Mouse (Mus musculus) right cerebral cortex, postnatal 36 days (tissue): ENCODE data around the gene Rad9a.

ENCODE experiments used
- DNase-seq, 2 experiments: peaks; one replicate each; pipeline ENCODE4 v3.0.0; 2022; ENCODE audit warnings: low spot score in 2 of 2, mixed read lengths in 1 of 2

The Rad9a gene

DNA sequence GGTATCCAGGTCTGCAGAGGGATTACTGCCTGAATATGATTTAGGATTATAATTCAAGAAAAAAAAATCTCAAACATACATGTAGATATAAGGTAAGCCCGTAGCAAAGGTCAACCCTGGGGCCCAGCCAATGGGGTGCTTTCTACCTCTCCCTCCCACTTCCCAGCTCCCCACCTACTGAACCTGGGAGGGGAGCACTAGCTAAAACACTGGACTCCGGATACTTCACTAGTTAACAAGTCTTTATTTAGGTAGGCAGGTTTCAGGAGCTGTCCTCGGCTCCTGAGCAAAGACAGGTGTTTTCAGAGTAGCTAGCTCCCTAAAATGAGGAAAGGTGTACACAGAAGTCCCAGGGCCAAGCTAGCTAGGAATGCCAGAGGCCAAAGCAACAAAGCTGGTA lies 37.4 kb downstream of the Rad9a start:
- DNase-seq: no peak

DNA sequence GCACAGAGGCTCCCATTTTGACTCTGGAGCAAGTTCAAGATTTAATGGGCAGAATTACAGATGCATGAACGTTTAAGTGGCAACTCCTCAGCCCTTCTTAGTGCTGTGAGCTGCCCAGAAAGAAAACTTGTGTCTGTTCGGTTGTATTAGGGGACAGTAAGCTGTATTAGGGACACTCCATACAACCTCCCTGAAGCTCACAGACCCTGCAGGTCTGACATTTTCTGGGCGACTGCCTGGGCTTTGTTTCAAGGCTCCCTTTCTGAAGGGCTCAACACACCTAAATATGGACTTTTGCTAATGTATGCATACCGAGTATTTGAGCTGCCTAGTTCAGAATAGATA lies 37.9 kb downstream of the Rad9a start:
- no peak for DNase-seq

DNA sequence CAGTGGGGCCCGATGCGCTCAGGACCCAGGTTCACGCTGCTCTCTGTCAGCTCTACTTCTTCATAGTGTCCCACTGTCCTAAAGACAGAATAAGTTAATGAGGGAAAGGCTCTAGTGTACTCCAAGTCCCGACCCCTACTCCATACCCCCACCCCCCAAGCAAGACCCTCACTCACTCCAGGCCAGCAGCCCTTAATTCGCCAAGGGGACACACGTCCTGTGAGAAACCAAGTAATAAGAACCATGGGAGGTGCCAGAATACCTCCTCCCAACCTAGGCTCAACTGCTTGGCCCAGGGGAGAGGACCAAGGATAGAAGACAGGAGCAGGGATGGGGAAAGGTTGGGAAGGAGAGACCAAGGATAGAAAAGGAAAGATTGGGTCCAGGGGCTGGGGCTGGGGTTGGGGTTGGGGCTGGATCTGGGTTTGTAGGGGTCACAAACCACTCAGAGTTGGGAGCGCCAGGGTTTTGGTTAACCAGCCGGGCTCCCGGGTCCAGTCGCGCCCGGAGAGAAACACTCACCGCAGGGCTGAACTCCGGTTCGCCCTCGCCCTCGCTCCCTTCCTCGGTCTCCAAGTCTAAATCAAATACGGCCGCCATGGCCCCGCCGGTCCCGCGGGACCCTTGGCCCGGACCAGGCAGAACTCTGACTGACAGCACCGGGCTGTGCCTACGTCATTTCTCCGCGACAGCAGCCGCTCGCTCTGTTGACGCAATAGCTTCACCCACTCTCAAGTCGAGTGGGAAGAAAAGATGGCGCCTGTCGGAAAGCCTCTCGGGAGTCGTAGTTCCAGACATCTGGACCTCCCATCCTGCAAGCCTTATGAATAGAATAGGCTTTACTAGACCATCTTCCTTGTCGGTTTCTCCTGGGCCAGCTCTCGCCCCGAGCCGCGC lies 38.6 kb downstream of the Rad9a start, which contains the start of gene Rps6kb2:
Gene Rps6kb2, minus strand, starts transcription at position 709 of the 897 bp plus-strand sequence.
- DNase-seq: peak; percentile 97

DNA sequence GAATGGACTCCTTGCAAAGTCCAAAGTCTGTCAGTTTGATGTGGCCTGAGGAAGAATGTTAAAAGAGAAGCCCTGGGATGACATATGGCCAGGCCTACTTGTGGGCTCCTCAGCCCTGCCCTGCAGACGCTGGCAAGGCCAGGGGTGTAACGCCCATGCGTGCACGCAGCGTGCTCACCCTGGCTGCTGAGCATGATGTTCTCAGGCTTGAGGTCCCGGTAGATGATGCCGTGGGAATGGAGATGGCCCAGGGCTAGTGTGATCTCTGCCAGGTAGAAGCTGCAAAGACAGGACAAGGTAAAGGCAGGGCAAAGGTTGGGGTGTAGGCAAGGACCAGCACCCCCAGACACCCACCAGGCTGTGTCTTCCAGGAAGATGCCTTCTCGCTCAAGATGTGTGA lies 42.4 kb downstream of the Rad9a start:
- DNase-seq: no peak

DNA sequence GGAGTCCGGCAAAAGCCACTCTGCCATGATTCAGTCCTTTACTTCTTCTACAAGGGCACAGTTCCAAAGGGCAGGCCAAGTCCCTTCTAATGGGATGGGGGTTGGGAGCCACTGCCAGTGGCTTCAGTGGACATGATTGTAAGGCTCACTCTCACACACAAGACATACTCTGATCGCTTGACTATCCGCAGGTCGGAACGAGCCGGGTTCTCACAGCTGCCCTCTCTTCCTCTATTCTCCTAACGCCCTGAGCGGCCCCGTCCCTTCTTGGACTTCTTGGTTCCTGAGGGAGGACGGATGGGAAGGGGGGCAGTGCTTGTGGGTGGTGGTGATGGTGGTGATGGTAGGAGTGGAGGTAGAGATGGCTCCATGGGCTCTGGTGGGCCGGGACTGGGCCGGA lies 44.7 kb downstream of the Rad9a start:
- no peak for DNase-seq

DNA sequence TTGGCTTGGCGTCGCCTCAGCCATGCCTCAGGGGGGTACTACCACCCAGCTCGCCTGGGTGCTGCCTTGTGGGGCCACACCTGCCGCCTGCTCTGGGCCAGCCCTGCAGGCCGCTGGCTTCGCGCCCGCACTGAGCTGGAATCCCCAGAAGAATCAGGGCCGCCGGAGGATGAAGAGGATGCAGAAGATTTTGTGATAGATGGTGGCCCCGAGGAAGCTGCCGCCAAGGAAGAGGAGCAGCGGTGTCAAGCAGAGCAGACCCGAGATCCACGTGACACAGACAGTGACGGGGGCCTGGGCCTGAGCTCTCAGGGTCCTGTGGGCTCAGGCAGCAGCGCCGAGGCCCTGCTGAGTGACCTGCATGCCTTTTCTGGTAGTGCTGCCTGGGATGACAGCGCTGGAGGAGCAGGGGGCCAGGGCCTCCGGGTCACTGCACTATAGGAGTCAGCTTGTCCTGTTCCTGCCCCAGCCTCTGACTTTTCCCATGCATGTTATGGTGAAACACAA lies 45.3 kb downstream of the Rad9a start:
- DNase-seq: no peak

DNA sequence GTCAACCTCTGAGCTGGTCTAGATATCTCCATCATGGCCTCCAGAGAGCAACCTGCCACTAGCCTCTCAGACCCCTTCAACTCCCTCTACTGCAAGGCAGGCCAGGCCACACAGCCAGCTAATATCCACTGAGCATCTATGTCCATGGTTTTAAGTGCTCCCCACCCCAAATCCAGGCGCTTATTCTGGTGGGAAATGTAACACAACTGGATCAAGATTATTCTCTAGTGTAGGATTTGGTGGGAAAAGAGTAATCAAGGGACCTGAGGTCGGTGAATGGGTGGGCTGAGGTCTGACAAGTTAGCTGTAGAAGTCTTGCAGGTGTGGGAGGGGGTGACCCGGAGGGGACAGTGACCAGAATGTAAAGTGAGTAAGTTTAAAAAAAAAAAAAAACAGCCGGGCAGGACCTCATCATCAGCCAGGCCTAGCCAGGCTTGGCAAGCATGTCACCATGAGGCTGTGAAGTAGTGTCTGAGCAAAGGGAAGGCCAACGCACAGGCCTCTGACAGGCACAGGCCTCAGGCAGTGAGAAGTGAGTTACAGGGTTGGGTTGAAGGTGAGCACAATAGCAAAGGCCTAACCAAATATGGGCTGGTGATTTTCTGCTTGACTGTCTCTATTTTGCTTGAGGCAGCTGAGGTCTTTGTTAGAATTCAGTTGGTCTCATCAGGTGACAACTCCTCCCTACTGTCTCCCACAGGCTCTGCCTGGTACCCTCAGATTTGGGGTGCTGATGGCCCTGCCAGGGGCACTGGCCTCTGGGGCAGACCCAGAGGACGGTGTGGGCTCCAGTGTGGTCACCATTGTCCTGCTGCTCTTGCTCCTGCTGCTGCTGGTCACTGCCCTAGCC lies 46.0 kb downstream of the Rad9a start:
- DNase-seq: no peak

DNA sequence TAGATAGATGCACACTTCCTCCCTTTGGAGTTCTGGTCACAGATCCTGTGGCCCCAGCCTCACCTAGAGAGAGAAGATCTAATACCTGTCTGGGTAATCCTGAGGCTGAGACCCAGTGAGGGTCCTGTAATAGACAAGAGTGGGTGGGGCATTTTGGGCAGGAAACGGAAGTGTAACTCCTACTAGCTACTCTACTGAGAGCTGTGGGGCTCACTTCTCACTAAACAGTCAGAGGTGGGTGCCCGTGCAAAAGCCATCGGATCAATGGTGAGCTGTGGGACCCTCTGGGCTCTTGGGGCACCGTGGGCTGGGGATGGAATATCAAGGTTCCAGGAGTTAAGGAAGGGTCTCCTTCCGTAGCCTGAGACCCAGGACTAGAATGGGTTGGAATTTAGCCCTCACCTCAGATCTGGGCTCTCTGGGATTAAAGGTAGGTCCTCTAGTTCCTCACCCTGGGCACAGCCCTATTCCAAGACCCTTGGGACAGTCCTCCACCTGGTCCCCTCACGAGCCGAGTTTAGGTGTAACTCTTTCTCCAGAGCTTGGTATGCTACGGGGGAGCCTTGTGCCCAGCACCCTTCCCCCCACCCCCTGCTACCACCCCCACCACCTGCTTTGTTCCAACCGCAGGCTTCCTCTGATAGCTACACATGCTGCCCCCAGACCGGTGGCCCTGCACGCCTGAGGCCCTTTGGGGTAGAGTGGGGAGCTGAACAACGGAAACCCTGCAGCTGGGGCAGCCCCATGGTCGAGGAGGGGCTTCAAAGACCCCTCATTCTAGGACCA lies 46.8 kb downstream of the Rad9a start:
- no peak for DNase-seq

DNA sequence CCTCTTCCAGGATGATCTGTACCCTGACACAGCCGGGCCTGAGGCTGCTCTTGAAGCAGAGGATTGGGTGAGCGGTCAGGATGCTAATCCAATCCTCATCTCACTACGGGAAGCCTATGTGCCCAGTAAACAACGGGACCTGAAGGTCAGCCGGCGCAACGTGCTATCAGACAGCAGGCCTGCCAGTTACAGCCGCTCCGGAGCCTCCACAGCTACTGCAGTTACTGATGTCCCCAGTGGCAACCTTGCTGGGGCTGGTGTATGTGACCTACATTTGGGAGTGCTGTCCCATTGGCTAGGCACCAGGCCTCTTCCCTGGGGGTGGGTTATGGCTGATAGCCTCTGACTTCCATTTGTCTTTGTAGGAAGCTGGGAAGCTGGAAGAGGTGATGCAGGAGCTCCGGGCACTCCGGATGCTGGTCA lies 48.2 kb downstream of the Rad9a start, which contains the start of gene Ptprcap:
Gene Ptprcap, plus strand, starts transcription at position 373 of the 423 bp plus-strand sequence.
- DNase-seq: no peak

DNA sequence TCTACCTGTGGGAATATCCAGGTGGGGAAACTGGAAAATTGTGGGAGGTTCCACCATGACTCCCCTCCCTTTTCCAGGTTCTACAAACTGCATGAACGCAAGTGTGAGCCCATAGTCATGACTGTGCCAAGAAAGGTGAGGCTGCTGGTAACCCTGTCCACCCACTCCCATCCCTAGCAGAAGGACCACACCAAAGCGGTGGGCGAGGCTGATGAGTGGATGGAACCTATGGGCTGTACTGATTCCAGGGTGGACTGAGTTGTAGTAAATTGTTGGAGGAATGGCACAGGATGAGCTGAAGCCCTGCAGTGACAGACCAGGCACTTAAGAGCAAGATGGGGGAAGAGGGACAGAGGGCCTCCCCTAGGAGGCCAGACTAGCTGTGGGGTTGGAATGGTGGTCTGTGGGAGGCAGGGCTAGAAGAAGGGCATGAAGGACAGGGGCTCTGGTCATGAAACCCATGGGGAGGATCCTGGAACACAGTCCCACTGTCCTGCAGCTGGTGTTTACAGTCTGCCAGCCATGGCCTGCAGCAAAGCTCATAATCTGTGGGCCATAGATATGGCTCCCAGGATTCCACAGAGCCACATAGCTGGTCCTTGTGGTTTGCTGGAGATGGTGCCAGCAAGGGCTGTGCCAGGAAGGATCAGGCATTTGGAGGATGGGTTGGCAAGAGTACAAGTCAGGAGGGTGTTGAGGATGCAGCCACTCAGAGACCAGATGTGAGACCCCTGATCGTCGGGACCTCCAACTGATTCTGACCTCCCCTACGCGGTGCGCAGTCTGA lies 48.8 kb downstream of the Rad9a start:
- DNase-seq: no peak

DNA sequence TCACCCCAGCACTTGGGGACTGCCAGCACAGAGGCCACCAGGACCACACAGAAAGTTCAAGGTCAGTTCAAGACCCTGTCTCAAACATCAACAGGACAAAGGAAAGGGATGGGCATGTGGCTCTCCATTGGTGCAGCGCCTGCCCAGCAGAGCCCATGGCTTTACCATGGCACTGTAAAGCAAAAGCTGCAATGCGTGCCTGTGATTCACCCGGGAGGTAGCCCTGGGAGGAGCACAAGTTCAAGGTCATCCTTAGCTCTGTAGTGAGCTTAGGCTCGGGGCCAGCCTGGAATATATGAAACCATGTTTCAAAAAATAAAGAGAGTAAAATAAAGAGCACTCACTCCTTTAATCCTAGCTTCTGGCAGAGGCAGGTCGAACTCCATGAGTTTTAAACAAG lies 49.6 kb downstream of the Rad9a start:
- DNase-seq: no peak

DNA sequence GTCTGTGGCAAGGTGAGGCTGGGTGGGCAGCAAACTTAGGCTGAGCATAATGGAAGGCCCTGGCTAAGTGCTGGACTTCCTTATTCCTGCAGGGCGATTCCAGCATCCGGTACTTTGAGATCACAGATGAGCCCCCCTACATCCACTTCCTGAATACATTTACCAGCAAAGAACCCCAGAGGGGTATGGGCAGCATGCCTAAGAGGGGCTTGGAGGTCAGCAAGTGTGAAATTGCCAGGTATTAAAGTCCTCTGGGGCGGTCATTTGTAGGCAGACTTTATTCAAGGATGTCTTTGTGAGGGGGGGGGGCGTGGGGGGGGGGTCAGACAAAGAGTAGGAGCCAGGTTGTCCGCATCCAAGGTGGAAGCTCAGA lies 50.0 kb downstream of the Rad9a start:
- no peak for DNase-seq

DNA sequence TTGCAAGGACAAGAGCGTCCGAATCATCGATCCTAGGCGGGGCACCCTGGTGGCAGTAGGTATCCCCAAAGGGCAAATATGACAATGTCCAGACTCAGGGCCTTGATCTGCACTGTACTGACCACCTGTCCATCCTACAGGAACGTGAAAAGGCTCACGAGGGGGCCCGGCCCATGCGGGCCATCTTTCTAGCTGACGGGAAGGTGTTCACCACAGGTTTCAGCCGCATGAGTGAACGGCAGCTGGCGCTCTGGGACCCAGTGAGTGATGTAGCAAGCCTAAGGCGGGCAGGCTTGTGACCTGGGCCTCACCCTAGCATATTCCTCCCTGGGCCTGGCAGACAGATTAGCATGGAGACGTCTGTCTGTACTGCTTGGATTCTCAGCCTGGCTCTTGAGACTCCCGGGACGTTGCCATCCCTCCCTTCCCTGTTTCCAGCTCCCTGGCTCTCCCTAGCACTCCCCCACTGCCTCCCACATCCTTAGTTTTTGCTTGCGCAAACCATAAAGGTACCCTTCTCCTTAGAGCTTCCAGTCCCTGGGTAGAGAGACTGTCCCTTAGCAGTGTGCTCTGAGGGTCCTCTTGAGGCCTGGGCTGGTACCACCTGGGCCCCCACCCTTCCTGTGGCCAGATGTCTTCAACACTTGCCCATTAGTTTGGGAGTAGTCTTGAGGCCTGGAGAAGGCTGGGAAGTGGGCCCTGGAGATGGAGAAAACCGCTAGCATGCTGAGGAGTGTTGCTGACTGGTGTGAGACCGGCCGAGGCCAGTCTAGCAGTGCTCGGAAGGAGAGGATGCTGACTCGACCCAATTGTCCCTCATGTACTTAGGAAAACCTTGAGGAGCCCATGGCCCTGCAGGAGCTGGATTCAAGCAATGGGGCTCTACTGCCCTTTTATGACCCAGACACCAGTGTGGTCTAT lies 50.6 kb downstream of the Rad9a start:
- no peak for DNase-seq

DNA sequence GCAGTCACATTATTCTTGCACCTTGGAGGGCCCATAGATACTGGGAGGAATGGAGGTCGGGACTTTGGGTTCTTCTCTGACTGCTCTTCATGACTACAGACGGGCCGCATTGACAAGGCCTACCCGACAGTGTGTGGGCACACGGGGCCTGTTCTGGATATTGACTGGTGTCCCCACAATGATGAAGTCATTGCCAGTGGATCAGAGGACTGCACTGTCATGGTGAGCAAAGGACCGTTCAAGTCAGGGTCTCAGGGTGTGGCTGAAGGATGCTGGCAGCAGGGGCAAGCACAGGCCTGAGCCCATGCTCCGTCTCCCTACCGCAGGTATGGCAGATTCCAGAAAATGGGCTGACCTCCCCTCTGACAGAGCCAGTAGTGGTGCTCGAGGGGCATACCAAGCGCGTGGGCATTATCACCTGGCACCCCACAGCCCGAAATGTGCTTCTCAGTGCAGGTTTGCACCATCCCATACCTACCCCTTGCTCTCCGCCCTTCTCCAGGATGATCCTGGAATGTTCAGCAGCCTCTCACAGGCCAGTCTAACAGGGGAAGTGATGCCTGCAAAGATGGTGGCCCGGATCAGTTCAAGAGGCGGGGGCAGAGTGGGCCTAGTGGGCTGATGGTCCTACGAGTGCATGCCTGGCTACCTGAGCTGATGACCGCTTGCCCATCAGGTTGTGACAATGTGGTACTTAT lies 51.5 kb downstream of the Rad9a start:
- DNase-seq: no peak

DNA sequence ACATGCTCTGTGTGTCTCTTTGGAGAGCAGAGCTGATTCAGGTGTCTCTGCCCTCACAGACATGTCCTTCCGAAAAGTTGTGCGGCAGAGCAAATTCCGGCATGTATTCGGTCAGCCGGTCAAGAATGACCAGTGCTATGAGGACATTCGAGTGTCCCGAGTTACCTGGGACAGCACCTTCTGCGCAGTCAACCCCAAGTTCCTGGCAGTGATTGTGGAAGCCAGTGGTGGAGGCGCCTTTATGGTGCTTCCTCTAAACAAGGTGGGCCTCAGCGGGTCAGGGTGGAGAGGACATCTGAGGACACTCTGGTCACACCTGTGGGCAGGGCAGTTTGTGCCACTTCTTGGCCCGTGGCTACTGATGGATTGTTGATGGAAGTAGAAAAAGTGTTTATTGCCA lies 52.2 kb downstream of the Rad9a start:
- DNase-seq: no peak

DNA sequence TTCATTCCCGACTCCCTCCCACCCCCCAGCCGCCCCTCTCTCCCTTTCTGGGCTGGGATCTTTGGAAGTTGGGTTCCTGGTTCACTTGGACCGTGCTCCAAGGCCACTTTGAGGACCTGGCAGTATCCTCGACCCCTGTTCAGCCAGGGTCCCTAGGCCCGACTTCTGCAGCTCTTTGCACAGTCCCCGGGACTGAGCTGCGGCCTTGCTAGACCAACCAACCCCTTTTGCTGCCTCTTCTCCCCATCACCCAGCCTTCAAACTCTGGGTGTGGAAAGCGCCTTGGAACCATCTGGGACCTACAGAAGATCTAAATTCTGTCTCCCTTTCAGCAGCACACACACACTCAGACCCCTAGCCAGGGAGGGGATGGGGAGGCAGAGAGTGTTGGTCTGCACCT lies 52.6 kb downstream of the Rad9a start:
- DNase-seq: no peak

DNA sequence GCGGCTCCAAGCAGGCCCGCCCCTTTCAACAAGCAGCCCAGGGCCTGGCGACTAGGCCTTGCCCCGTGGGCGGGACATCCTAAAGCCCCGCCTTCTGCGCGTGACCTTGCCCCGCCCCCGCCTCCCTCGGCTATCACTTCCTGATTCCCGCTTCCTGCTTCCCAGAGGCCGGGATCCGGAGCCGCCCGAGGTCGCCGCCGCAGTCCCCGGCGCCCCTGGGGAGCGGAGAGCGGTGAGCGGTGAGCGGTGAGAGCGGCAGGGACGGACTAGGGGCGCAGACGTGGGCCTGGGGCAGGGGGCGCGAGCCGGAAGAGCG lies 53.0 kb downstream of the Rad9a start, which contains the start of gene Coro1b:
Gene Coro1b, plus strand, starts transcription at position 129 of the 316 bp plus-strand sequence.
- peak; percentile 92 to 94 for DNase-seq

DNA sequence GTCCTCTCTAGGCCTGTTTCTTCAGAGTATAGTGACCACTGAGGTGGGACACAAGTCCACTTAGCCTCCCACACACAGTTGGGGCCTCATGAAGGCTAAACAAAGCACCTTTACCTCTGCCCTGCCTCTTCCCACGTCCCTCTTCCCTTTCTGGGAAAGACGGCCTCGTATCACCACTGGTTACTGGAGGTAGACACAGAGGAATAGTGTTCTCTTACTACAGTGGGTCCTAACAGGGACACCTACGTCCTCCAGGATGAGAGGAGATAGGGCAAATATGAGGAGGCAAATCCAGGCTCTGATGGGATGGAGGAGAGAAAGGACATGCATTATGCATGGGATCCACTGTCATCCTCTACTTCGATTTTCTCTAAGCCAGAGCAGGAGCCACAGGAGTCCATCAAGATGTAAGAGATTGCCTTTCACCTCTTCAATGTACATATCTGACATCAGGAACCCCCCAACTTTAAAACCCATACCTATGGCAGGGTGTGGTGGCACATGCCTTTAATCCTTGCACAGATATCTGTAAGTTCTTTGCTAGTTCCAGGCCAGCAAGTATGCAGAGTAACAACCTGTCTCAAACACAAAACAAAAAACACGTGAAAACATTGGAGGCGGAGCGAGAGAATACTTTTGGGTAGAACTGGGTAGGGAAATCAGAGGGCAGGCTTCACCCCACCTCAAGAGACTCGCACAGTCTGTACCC lies 53.5 kb downstream of the Rad9a start:
- DNase-seq: no peak

DNA sequence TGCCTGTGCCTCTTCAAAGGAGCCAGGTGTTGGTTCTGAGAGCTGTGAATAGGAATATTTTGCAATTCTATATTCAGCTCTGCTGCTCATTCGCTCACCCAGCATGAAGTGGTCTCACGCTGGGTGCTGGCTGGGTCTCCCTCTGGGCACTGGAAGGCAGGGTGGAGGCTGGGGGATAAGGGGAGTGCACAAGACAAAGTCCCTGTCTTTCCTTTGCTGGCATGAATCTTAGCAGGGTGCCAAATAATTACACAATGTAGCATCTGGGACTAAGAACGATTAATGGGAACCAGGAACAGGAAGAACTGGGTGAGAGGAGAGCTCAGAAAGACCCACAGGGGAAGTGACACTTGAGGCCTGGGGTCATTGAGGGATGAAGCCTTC lies 54.4 kb downstream of the Rad9a start:
- DNase-seq: no peak
